Mouse (Mus musculus): ENCODE measurements at regions not wholly inside any gene's neighbourhood (a gene's known extent, or its start where the extent isn't known, plus 50 kb on each side); places are given as distances from the start of the nearest gene placed in this dataset.

DNA sequence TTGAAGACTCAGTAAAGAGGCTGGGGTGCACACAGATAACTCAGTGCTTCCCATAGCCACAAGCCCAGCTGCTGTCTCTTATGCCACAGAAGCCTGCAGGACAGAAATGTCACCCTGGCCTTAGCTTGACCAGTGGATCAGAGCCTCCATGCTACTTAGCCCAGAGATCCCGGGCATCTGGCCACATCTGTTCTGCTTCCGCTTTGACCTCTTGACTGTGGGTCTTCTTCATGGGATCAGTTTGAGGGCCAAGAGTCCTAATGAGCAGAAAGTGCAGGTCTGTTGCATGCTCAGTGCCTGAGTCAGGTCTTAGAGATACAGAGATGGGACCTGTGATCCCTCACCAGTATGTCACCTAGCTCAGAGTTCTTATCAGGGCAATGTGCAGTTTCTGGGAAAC lies 85.5 kb upstream of the Twist2 start:
- no peak for TF ChIP-seq CTCF (IDR thresholded peaks at IDR 0.05)
- no peak for TF ChIP-seq POLR2A (IDR thresholded peaks at IDR 0.05; ENCODE audit: insufficient read depth, low read depth, low read length)
- no peak for TF ChIP-seq EP300 (IDR thresholded peaks at IDR 0.05; ENCODE audit: insufficient read depth, low read depth, low read length)
